Mouse (Mus musculus) cerebellum, postnatal 14 days (tissue): Measurements from ENCODE around the gene Lyrm1.

Experiments used
- DNase-seq, 2 experiments: peaks; one replicate each; pipeline ENCODE4 v3.0.0; 2021; ENCODE audit warnings: mixed read lengths in 2 of 2

Gene Lyrm1

DNA sequence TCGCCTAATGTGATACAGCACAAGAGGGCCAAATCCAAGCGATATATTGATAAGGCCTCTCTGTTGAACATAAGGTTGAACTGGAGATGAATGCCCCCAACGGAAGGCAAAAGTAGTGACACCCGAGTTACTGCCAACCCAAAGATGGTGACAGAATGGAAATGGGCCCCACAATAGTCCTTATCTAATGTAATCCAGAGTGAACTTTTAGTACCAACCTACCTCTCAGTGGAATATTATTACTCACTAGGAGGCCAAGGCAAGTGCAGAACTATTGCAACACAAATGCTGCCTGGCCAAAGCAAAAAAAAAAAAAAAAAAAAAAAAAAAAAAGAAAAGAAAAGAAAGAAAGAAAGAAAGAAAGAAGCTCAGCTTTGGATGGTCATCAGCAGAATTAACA is 2.9 kb upstream of the Lyrm1 start:
- DNase-seq, result no peak

DNA sequence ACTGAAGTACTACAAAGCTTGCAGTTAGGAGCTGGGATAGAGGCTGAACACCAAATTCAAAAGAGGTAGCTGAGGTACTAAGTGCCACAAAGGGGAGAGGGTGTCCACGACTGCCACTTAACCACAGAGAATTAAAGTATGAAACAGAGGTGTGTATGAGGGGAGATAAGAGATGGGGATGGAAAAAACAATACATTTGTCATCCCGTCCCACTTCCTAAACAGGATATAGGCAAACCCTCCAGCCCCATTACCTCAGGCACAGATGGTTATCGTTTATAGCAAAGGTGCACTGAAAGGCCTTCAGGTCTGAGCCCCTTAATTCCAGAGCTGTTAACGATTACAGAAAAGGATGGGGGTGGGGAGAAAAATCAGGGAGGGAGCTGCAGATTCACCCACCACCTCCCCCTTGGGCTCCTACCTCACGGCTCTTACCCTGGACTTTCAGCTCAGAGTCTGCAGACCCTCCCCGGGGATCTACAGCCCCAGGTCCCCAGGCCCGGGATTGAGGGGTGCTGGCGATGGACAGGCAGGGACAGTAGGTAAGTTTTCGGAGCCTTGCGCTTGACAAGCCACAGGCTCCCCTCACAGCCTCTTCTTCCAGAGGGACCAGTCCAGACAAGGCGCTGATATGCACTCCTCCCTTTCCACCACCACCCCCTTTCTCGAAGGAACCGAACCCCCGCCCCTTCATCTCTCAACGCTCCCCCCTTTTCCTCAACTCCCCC is 680 bp upstream of the Lyrm1 start:
- no peak for DNase-seq

DNA sequence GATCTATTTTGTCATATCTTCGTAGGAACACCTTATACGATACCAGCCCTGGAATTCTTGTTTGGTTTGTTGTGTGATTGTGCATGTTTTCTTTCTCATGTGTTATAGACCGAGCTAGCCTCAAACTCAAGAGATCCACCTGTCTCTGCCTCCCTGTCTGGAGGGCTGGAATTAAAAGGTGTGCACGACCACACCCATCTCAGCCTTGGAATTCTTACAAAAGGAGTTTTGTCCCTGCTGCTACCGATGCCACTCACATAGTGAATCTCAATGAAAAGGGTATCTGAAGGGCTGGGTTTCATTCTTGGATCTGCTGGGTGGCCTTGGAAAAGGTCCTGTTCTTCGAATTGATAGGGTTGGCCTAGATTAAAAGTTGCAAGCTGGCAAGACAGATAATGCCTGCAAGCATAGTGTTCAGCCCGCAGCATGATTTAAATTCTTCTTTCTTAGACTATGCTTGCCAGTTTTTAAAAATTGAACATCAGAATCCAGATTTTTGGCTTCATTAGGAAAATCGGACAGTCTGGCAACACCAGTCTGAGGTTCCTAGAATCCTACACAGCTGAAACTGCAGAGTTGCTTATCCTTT is 2.0 kb downstream of the Lyrm1 start:
- no peak for DNase-seq

DNA sequence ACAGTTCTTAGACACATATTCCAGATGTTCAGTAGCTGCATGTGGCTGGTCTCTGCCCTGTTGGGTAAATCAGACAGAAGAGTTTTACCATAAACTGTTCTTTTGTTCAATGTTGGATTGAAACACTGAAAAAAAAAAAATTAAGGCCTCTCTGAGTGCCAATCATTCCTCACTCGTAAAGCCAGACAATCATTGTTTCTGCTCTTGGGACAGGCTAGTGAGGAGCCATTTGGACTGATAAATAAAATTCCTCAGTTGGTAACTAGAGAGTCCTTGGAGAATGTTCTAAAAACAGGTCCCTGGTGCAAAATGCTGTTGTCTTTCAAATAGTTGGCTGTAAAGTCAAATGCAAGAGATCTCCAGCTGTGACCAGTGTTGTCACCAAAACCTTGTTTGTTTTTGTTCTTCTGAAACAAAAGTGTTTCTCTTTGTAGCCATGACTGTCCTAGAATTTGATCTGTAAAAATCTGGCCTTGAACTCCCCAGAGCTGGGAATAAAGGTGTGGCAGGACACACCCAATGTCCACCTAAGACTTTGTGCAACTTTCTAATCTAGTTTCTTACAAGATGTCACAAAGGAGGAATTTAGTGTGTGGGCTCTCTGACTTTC is 2.7 kb downstream of the Lyrm1 start:
- no peak for DNase-seq

DNA sequence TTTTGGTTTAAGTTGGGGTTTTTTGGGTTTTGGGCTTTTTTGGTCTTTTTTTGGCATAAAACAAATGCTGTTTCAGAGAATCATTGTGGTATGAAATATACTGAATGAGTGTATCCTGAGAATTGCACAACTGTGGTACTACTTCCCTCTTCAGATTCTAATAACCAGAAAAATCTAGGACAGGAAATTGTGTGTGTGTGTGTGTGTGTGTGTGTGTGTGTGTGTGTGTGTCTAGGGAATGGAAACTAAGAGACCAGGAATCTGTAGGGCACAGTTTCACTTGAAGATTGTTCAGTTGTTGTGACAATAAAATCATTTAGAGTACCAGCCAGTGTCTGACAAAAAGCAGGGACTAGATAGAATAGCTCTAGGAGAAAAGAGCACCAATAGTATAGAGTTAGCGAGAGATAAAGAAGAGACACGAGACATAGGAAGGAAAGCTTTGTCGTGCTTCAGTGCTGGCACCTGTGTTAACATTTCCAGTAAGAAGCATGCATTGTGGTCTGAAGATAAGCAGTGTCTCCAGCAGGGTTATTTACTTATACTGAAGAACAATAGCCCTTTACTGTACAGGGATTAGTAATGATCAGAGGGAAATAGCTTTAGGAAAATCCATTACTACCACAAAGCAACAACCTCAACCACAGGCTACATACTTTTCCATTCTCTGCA is 3.9 kb downstream of the Lyrm1 start:
- no peak for DNase-seq

DNA sequence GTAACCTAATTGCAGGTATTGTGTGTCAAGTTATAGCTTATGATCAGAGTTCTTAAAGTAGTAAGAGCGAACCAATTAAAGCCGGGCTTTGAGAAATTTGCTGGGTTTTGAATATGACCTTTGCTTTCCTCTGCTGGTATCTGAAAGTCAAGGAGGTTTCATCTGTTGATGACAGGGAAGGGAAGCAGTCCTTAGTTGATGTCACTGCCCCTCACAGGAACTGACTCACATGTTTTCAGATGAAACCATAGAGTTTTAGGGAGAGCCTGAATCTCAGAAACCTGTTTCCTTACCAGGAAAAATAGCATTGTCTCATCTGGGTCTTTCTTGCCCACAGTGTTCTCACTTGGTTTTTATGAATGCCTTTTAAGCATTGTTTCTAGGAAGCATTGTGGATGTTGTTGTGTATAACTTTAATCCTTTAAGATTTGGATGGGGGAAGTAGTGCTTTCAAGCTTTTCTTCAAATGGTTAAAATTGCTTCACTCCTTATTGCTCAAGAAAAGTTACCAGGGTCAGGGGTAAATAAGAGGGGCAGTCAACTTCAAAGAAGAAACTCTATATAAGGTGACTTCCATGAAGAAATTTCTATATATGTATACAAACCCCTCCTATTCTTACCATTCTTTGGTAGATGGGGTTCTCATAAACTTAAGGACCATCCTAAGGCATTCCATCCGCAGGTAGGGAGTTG is 11.0 kb downstream of the Lyrm1 start:
- no peak for DNase-seq

DNA sequence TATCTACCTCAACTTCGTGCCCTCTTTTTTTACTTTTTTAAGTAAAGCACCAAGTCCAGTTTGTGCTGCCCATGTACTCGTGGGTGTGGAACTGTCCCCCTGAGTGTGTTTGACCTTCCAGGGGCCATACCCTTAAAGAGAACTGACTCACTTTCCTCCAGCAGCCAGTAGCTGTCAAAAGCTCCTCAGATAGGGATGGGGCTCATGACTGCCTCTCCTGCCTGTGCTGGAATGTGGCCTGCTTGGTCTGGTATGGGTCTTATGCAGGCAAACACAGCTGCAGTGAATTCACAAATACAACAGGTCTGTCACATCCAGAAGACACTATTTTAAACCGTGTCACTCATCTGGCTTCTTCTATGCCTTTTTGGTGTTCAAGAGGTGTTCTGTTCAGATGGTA is 16.1 kb downstream of the Lyrm1 start:
- no peak for DNase-seq

DNA sequence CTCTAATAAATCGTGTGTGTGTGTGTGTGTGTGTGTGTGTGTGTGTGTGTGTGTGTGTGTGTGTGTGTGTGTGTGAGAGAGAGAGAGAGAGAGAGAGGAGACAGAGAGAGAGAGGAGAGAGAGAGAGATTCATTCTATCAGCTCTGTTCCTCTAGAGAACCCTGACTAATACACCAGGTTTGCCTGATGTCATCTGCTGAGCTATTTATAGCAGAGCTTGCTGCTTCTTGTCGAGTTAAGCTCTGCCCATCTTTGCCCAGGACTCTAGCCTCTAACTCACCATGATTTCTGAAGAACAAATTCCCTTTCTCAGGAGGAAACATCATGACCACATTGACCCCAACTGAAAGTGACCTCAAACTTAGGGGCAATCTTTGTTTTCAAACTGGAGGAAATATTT is 24.8 kb downstream of the Lyrm1 start:
- peak; percentile 26 to 53 for DNase-seq

DNA sequence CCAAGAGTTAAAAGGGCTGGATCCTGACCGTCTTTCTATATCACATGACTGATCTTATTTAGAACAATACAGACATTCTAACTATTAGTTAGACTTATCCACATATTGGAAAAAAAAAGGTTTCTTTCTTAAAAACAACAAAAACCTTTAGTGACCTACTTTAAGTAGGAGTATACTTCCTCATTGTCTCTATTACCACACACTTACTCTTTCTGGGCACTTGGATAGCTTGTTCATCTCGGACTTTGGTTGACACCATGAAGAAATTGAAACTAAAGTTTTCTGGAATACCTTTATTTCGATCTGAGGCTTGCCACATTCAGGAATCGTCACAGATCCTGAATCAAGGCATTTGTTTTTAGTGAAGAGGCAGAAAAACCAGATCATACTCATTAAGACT is 25.4 kb downstream of the Lyrm1 start:
- no peak for DNase-seq

DNA sequence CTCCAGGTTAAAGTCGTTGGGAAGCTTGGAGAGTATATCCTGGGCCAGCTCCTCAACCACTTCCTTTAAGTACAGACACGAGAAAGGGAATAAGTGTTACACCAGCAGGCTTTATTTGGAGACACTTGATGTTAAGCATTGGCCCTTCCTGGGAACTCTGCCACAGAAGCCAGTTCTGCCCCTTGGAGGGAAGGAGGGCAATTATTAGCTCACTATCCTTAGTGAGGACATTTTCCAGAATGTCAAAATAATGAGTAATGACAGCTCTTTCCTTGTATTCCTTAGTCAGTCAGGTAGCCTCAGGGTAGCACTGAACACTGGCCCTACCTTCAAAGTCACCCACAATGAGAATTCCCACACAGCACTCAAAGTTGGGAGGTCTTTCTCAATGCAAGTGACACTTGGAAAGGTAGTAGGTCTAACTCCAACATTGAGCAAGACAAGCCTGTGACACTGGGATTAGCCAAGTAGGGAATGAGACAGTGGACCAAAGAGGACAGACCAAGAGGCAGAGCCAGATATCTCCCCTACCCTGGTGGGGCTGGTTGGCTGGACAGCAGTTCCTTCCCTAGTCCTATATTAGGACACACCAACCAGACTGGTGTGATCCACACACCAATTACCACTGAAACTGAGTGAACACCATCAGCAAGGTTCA is 33.3 kb downstream of the Lyrm1 start:
- DNase-seq, result no peak

DNA sequence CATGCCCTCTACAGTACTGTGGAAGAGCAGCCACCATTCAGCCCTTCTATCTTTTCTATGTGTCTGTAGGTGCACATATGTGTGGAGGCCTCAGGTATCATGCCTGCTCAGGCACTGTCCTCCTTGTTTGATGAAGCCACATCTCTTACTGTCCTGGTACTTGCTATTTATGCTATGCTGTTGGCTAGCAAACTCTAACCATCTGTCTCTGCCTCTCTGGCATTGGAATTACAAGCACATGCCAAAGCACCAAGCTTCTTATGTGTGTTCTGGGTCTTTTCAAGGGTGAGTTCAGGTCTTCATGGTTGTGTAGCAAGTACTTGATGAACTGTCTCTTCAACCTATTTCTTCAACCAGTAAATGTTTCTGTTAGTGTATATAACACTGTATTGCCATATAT is 40.7 kb downstream of the Lyrm1 start:
- DNase-seq, result peak; percentile 44 to 71

DNA sequence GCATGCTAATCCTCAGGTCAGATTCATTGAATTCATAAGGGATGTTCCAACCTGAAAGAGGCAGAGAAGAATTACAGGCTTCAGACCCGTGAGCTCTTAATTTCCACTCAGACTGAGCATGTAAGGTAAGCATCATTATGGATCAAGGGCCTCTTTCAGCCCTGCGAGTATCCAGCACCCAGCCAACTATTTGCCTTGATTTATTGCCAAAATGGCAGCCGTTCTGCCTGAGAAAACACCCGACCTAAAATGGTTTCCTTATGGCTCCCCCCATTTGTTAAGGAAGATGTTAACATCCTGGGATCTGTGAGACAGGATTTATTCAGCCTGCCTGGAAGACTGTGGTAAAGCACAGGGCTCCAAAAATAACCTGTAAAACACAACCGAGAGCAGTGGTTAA is 41.4 kb downstream of the Lyrm1 start:
- DNase-seq, result peak; percentile 38 to 55

DNA sequence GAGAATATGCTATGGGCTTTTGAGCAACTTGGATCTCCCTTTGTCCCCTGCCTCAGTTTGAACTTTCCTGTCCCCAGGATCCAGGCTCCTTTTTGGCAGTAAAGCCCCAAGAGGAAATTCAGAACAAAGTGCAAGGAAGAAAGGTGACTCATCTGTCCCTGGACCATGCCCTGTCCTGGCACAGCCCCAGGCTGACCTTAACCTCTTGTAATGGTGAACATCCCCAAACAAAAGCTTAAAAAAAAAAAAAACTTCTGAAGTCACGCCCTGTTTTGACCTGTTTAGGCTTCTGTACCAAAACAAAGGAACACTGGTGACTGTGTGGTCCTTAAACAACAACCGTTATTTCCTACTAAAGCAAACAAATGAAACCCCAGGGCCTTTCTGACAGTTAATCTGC is 45.9 kb downstream of the Lyrm1 start:
- DNase-seq, result no peak

DNA sequence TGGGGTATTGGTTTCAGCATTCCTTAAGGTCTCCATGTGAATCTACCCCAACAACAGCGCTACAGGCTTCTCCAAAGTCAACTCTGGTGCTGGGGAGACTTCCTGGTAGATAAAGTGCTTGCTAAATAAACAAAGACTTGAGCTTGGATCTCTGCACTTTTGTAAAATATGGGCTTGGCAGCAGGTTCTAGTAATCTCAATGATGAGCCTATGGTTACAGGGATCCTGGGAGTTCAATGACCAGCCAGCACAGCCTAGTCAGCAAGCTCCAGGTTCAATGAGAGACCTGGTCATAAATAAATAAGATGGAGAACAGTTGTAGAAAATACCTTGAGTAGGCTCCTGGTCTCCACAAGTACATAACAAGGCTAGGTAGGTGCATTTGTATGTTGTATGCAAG is 58.4 kb downstream of the Lyrm1 start:
- no peak for DNase-seq

DNA sequence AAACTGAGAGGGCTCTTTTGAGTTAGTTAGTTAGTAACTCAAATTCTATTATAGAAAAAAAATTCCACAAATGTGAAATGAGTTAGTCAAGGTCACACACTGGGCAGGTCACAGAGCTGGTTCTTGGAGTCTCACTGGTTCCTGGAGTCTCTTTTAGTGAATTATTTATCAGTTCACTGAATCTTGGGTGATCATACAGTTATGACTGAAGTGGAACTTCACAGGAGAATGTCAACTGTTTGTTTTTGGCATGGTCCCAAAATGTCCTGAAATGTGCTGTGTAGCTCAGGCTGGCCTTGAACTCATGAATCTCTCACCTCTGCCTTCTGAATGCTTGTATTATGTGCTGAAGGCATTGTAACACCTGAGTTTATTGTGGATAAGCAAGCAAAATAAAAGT is 61.8 kb downstream of the Lyrm1 start:
- no peak for DNase-seq

DNA sequence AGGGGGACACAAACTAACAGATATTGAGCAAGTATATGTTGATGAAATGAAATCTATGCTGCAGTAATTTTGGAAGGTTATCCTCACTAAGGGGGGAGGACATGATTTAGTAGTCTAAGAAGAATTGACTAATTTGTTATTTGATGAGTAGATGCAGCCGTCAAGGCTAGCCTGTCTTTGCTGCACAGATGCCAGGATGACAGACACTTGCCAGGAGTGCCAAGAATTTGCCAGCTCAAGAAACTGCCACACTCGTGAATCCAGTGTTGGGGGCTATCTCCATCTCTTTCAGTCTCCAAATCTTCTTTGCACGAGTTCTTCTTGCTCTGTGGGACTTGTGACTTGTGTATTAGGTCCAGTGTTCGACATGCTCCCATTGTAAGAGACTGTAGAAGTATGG is 63.4 kb downstream of the Lyrm1 start:
- no peak for DNase-seq

DNA sequence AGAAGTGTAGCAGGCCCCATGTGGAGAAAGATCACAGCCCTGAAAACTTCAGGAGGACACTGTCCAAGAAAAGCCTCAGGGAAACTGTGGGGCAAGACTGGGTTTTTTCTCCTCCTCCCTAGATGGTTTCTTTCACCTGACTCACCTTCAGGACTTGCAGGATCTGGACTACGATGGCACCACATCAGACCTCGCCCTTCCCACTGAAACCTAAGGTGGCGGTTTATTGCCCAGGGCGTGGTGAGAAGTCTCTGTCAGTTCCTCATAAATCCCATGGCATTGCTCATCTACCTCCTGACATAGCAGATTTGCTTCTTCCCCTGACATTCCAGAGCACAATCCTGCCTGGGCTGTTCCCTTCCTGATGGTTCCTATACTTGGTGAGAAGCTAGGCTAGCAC is 63.8 kb downstream of the Lyrm1 start:
- DNase-seq, result no peak

DNA sequence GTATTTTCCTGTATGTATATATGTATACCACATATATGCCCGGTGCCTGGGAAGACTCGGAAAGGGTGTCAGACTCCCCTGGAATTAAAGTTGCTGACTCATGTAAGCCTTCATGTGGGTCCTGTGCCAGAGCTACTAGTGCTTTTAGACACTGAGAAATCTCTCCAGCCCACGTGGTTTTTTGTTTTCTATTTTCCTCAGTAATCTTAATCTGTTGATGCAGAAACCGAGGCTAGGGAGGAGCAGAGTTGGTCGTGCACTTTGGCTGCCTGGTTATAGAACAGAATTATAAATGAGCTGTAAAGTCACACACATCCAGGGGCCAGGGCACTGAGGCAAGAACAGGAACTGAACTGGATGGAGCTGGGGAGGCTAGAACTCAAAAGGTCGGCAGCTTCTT is 64.3 kb downstream of the Lyrm1 start:
- DNase-seq, result no peak

DNA sequence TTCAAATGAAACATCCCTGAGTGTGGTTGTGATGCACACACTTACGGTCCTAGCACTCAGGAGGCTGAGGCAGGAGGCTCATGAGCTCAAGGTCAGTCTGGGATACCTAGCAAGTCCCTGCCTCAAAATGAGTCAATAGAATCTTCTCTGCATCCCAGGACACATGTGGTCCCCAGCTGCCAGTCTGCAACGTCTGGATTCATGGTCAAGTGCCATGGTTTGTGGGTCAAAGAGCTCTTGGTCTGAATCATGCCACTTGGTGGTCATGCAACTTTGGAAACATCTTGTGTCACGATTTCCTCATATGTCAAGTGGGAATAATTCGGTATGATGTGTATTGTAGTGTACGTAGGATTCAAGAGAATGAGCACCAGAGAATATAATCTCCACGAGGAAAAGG is 64.9 kb downstream of the Lyrm1 start:
- DNase-seq, result no peak

DNA sequence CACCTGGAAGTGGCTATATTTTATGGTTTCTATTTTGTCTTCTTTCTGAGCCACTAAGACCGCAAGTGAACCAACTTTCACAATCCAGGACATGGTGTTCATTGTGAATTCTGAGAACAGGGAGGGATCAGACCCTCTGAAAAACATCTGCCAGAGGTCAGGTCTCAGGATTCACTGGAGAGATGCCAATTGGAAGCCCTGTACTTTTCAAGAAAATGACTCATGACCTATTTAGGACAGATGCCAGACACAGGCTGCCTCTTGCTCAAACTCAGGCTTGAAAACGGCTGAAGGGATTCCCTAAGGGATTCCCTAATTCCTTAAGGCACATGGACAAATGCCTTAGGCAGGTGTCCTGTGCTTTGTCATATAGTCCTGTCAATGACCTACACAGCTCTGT is 65.4 kb downstream of the Lyrm1 start:
- DNase-seq, result no peak

DNA sequence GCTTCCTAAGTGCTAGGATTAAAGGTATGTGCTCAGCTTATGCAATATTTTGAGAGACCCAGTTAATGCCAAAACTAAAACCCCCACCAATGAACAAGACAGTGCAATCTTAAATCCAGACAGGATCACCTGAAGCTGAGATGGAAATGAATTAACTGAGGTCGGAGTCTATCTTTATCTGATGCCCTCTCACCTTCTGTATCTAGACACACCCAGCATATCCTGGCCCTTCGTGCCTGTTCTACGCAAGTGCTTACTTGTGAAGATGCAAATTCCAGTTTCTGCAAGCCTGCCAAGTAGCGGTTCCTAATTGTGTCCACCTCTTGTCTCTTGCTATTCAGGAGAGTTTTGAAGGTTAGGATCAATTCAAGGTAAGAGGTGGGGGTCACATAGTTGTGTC is 69.5 kb downstream of the Lyrm1 start:
- no peak for DNase-seq

DNA sequence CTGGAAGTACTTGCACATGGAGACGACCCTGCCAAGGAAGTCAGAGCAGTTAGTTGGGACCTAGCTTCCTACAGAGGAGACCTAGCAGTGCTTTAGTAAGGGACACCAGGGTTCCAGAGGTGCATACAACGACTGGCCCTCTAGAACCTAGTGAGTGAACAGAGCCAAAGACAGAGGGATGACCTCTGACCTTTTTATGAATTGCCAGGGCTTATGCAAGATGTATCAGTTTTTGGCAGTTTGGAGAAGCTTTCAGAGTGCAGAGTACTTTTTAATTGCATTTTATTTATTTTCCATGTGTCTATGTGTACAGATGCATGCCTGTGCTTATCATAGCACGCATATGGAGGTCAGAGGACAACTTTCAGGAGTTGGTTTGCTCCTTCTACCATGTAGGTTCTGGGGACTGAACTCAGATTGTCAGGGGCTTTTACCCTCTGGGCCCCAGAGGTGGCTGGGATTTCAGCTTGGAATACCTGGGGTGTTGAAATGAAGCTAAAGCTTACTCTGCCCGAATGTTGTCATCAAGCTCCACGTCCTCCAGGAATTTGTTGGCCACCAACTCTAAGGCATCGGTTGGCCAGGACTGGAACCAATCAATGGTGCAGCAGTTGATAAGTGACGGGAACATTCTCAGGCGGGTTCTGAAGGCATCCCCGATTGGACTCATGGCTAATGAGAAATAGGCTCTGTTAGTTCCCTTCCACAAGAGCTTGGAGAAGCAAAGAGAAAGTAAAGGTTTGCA is 70.2 kb downstream of the Lyrm1 start:
- no peak for DNase-seq
